Mouse (Mus musculus) MEL (cell line): ENCODE measurements at regions not wholly inside any gene's neighbourhood (a gene's known extent, or its start where the extent isn't known, plus 50 kb on each side); places are given as distances from the start of the nearest gene placed in this dataset.

Source experiments
- DNase-seq: peaks from one replicate; pipeline ENCODE4 v3.0.0; 2011; ENCODE audit warnings: low read depth, low spot score
- H3K27ac ChIP-seq: 2 replicates; pipeline ENCODE4 v1.5.1; 2012; ENCODE audit warnings: low read depth, mild to moderate bottlenecking, control low read depth, low read length, moderate library complexity; ENCODE audit not compliant: control insufficient read depth
- H3K27me3 ChIP-seq, 2 experiments: fragments of 150-350 bp in 1 of 2; sonication (generic) in 1 of 2; 2 replicates each; pipeline ENCODE4 v1.6.1; 2012; ENCODE audit warnings: low read length in 2 of 2, mild to moderate bottlenecking in 2 of 2, improper control_type of control experiment in 1 of 2, moderate library complexity in 1 of 2; ENCODE audit not compliant: insufficient read depth in 2 of 2, control insufficient read depth in 1 of 2
- H3K36me3 ChIP-seq, 2 experiments: 2 replicates each; pipeline ENCODE4 v1.6.1; 2012 to 2014; ENCODE audit warnings: low read length in 2 of 2, improper control_type of control experiment in 1 of 2, inconsistent platforms in 1 of 2, mild to moderate bottlenecking in 1 of 2; ENCODE audit not compliant: insufficient read depth in 2 of 2, control insufficient read depth in 1 of 2
- H3K4me1 ChIP-seq, 2 experiments: fragments of 150-350 bp in 1 of 2; sonication (generic) in 1 of 2; 2 replicates each; pipeline ENCODE4 v1.6.1; 2012; ENCODE audit warnings: low read length in 2 of 2, improper control_type of control experiment in 1 of 2, mild to moderate bottlenecking in 1 of 2; ENCODE audit not compliant: insufficient read depth in 2 of 2, control insufficient read depth in 1 of 2
- H3K4me3 ChIP-seq, 2 experiments: fragments of 150-350 bp in 1 of 2; sonication (generic) in 1 of 2; 2 replicates each; pipeline ENCODE4 v1.5.1; 2012; ENCODE audit warnings: low read depth in 2 of 2, low read length in 2 of 2, mild to moderate bottlenecking in 2 of 2, moderate library complexity in 2 of 2, control low read depth in 1 of 2, improper control_type of control experiment in 1 of 2; ENCODE audit not compliant: control insufficient read depth in 1 of 2, insufficient read depth in 1 of 2
- H3K79me2 ChIP-seq: 2 replicates; pipeline ENCODE4 v1.6.1; 2012; ENCODE audit warnings: mild to moderate bottlenecking, low read length, moderate library complexity; ENCODE audit not compliant: control insufficient read depth, poor library complexity, insufficient read depth
- H3K9ac ChIP-seq: 2 replicates; pipeline ENCODE4 v1.6.1; 2012; ENCODE audit warnings: low read depth, mild to moderate bottlenecking, control low read depth, low read length, moderate library complexity; ENCODE audit not compliant: control insufficient read depth, poor library complexity, severe bottlenecking
- H3K9me3 ChIP-seq: fragments of 150-350 bp; sonication (generic); replicated peaks from 2 replicates; pipeline ENCODE4 v1.6.1; 2012; ENCODE audit warnings: mild to moderate bottlenecking, low read length, improper control_type of control experiment, moderate library complexity; ENCODE audit not compliant: insufficient read depth
- CHD1 ChIP-seq: IDR thresholded peaks from 2 replicates; pipeline ENCODE4 v1.6.1; 2012; ENCODE audit warnings: low read depth, mild to moderate bottlenecking, inconsistent platforms, low read length, improper control_type of control experiment
- CHD2 ChIP-seq: IDR thresholded peaks from 2 replicates; pipeline ENCODE4 v1.6.1; 2011; ENCODE audit warnings: low read length, improper control_type of control experiment
- CTCF ChIP-seq, 3 experiments: IDR thresholded peaks in 2 of 3; conservative IDR thresholded peaks in 1 of 3; 2 replicates each; pipeline ENCODE4 v1.5.1; 2011 to 2012; ENCODE audit warnings: low read length in 3 of 3, low read depth in 2 of 3, mild to moderate bottlenecking in 2 of 3, improper control_type of control experiment in 1 of 3, inconsistent platforms in 1 of 3, mixed read lengths in 1 of 3, moderate library complexity in 1 of 3; ENCODE audit not compliant: control insufficient read depth in 1 of 3, insufficient read depth in 1 of 3, poor library complexity in 1 of 3, severe bottlenecking in 1 of 3
- E2F4 ChIP-seq: IDR thresholded peaks from 2 replicates; pipeline ENCODE4 v1.6.1; 2011; ENCODE audit warnings: low read depth, low read length, improper control_type of control experiment, borderline replicate concordance
- ELF1 ChIP-seq: IDR thresholded peaks from 2 replicates; pipeline ENCODE4 v1.6.1; 2014; ENCODE audit warnings: low read depth, mild to moderate bottlenecking, inconsistent platforms, low read length, improper control_type of control experiment, moderate library complexity
- ETS1 ChIP-seq: IDR thresholded peaks from 2 replicates; pipeline ENCODE4 v1.6.1; 2012; ENCODE audit warnings: low read depth, mild to moderate bottlenecking, inconsistent platforms, low read length, improper control_type of control experiment, moderate library complexity
- HCFC1 ChIP-seq: IDR thresholded peaks from 2 replicates; pipeline ENCODE4 v1.6.1; 2012; ENCODE audit warnings: low read depth, mild to moderate bottlenecking, inconsistent platforms, low read length, improper control_type of control experiment, moderate library complexity
- JUND ChIP-seq: IDR thresholded peaks from 2 replicates; pipeline ENCODE4 v1.6.1; 2011; ENCODE audit warnings: low read depth, mild to moderate bottlenecking, improper control_type of control experiment, low read length
- KAT2A ChIP-seq: conservative IDR thresholded peaks from 2 replicates; pipeline ENCODE4 v1.6.1; 2012; ENCODE audit warnings: low read depth, low read length, improper control_type of control experiment, inconsistent platforms
- MAFK ChIP-seq: IDR thresholded peaks from 2 replicates; pipeline ENCODE4 v1.6.1; 2011; ENCODE audit warnings: low read depth, mild to moderate bottlenecking, low read length, improper control_type of control experiment, borderline replicate concordance
- MAX ChIP-seq: IDR thresholded peaks from 2 replicates; pipeline ENCODE4 v1.6.1; 2011; ENCODE audit warnings: low read length, improper control_type of control experiment
- MEF2A ChIP-seq: IDR thresholded peaks from 2 replicates; pipeline ENCODE4 v1.6.1; 2014; ENCODE audit warnings: low read depth, mild to moderate bottlenecking, inconsistent platforms, low read length, improper control_type of control experiment; ENCODE audit not compliant: poor library complexity, insufficient replicate concordance, severe bottlenecking; ENCODE audit errors: extremely low read depth
- MXI1 ChIP-seq: IDR thresholded peaks from 2 replicates; pipeline ENCODE4 v1.6.1; 2011; ENCODE audit warnings: mild to moderate bottlenecking, low read depth, low read length, improper control_type of control experiment
- MYB ChIP-seq: IDR thresholded peaks from 2 replicates; pipeline ENCODE4 v1.6.1; 2011; ENCODE audit warnings: mild to moderate bottlenecking, low read depth, low read length, improper control_type of control experiment
- NELFE ChIP-seq: IDR thresholded peaks from 2 replicates; pipeline ENCODE4 v1.6.1; 2011; ENCODE audit warnings: low read depth, low read length, improper control_type of control experiment
- POLR2A ChIP-seq, 2 experiments: IDR thresholded peaks; 2 replicates each; pipeline ENCODE4 v1.6.1; 2011 to 2012; ENCODE audit warnings: low read length in 2 of 2, mild to moderate bottlenecking in 2 of 2, control low read depth in 1 of 2, improper control_type of control experiment in 1 of 2, low read depth in 1 of 2, moderate library complexity in 1 of 2; ENCODE audit not compliant: control insufficient read depth in 1 of 2, insufficient read depth in 1 of 2, poor library complexity in 1 of 2
- POLR2AphosphoS5 ChIP-seq: IDR thresholded peaks from 2 replicates; pipeline ENCODE4 v1.6.1; 2012; ENCODE audit warnings: low read depth, borderline replicate concordance, mild to moderate bottlenecking, inconsistent platforms, low read length, moderate library complexity, mixed read lengths
- RCOR1 ChIP-seq: IDR thresholded peaks from 2 replicates; pipeline ENCODE4 v1.6.1; 2012; ENCODE audit warnings: low read depth, mild to moderate bottlenecking, inconsistent platforms, low read length, improper control_type of control experiment
- SMC3 ChIP-seq: IDR thresholded peaks from 2 replicates; pipeline ENCODE4 v1.6.1; 2011; ENCODE audit warnings: low read depth, low read length, improper control_type of control experiment
- TAL1 ChIP-seq: IDR thresholded peaks from 2 replicates; pipeline ENCODE4 v1.6.1; 2012; ENCODE audit warnings: mild to moderate bottlenecking, inconsistent platforms, low read length, moderate library complexity, mixed read lengths
- TBP ChIP-seq: IDR thresholded peaks from 2 replicates; pipeline ENCODE4 v1.8.0; 2011; ENCODE audit warnings: low read depth, low read length, improper control_type of control experiment
- TCF12 ChIP-seq: IDR thresholded peaks from 2 replicates; pipeline ENCODE4 v1.6.1; 2014; ENCODE audit warnings: low read depth, mild to moderate bottlenecking, inconsistent platforms, low read length, improper control_type of control experiment, moderate library complexity
- UBTF ChIP-seq: IDR thresholded peaks from 2 replicates; pipeline ENCODE4 v1.6.1; 2012; ENCODE audit warnings: low read depth, mild to moderate bottlenecking, inconsistent platforms, low read length, improper control_type of control experiment, moderate library complexity, borderline replicate concordance; ENCODE audit not compliant: insufficient read depth
- USF1 ChIP-seq: IDR thresholded peaks from 2 replicates; pipeline ENCODE4 v1.6.1; 2014; ENCODE audit warnings: low read depth, mild to moderate bottlenecking, inconsistent platforms, low read length, improper control_type of control experiment, moderate library complexity
- USF2 ChIP-seq, 2 experiments: IDR thresholded peaks; 2 replicates each; pipeline ENCODE4 v1.6.1; 2011 to 2012; ENCODE audit warnings: improper control_type of control experiment in 2 of 2, low read length in 2 of 2, borderline replicate concordance in 1 of 2, inconsistent platforms in 1 of 2, low read depth in 1 of 2, mild to moderate bottlenecking in 1 of 2; ENCODE audit not compliant: insufficient read depth in 1 of 2
- ZNF384 ChIP-seq: IDR thresholded peaks from 2 replicates; pipeline ENCODE4 v1.6.1; 2012; ENCODE audit warnings: low read depth, mild to moderate bottlenecking, inconsistent platforms, low read length, improper control_type of control experiment

DNA sequence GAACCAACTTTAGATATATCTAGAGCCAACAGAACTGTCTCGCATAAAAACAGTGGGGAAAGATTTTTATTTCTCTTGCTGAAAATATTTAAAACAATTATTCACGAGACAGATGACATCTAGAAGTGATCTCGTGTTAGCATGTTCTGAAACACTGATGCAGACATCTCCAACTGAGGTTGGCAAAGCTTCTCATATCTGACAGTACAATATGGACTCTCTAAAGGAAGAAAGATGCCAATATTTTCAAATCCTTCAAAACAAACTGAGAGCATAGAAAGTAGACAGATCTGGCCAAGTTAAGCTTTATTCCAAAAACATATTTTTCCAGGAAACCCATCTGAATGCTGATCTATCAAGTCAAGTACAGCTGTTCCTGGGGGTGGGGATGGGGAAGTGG, 221.5 kb upstream of the Erbb4 start:
- no peaks in the 10 kb centered on the region for H3K79me2 ChIP-seq
- no peak for DNase-seq
- no peak overlapping the region for H3K27ac ChIP-seq
- H3K36me3 ChIP-seq: 0 out of 4 replicates have a peak, but pooled peaks cover 0 to 3% of the 10 kb centered on the region in 2 experiments
- TF ChIP-seq MXI1: no peak
- no peak for TF ChIP-seq USF2 (IDR thresholded peaks at IDR 0.05; ENCODE audit: borderline replicate concordance in 1 of 2, insufficient read depth in 1 of 2, low read depth in 1 of 2, low read length in 2 of 2)
- TF ChIP-seq MAX: no peak
- TF ChIP-seq TBP: no peak
- no peak for TF ChIP-seq JUND
- no peak for TF ChIP-seq MEF2A
- no peak for TF ChIP-seq POLR2AphosphoS5
- TF ChIP-seq HCFC1: no peak
- TF ChIP-seq CTCF (IDR thresholded peaks at IDR 0.05 in 2 of 3, conservative IDR thresholded peaks at IDR 0.05 in 1 of 3; ENCODE audit: control insufficient read depth in 1 of 3, insufficient read depth in 1 of 3, low read depth in 2 of 3, low read length in 3 of 3, poor library complexity in 1 of 3, severe bottlenecking in 1 of 3): no peak
- TF ChIP-seq ELF1: no peak
- TF ChIP-seq CHD1: no peak
- no peak for TF ChIP-seq KAT2A
- no peak for TF ChIP-seq E2F4
- no peak for TF ChIP-seq NELFE
- H3K9ac ChIP-seq: no peak overlapping the region
- no peaks in the 10 kb centered on the region for H3K4me1 ChIP-seq
- no peaks in the 10 kb centered on the region for H3K27me3 ChIP-seq
- H3K4me3 ChIP-seq: no peak overlapping the region
- no peaks in the 10 kb centered on the region for H3K9me3 ChIP-seq

DNA sequence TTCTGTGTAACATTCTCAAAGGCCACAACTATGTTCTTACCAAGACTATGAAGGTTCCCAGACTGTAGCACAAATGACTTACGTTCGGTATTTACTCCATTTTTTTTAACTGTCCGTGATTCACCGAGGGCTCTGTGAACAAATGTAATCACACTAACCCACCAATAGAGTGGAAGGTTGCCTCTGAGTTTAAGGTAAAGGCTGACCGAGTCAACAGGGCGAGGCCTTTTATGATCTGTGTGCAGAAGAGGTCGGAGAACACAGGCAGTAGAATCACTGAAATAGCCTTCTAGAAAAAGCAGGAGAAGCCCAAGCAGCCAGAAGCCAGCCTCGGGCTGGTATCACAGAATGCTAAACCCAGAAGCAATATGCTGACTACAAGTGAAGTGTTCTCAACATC, 218.9 kb upstream of the Erbb4 start:
- Histone ChIP-seq H3K4me1 (no peaks in the 10 kb centered on the region), H3K79me2 (no peaks in the 10 kb centered on the region), H3K36me3 (no peaks in the 10 kb centered on the region), H3K4me3 (no peak overlapping the region), H3K27me3 (no peaks in the 10 kb centered on the region), H3K9me3 (no peaks in the 10 kb centered on the region), H3K27ac (no peak overlapping the region), H3K9ac (no peak overlapping the region)
- DNase-seq: no peak
- TF ChIP-seq TBP (no peak), USF1 (no peak), CHD2 (no peak), UBTF (no peak), SMC3 (no peak), TAL1 (no peak), USF2 (IDR thresholded peaks at IDR 0.05; ENCODE audit: borderline replicate concordance in 1 of 2, insufficient read depth in 1 of 2, low read depth in 1 of 2, low read length in 2 of 2) (no peak), HCFC1 (no peak), POLR2A (IDR thresholded peaks at IDR 0.05; ENCODE audit: control insufficient read depth in 1 of 2, insufficient read depth in 1 of 2, low read depth in 1 of 2, low read length in 2 of 2, poor library complexity in 1 of 2) (no peak), ZNF384 (no peak), TCF12 (no peak), MXI1 (no peak), ETS1 (no peak), RCOR1 (no peak), MYB (no peak), CHD1 (no peak), KAT2A (no peak), CTCF (IDR thresholded peaks at IDR 0.05 in 2 of 3, conservative IDR thresholded peaks at IDR 0.05 in 1 of 3; ENCODE audit: control insufficient read depth in 1 of 3, insufficient read depth in 1 of 3, low read depth in 2 of 3, low read length in 3 of 3, poor library complexity in 1 of 3, severe bottlenecking in 1 of 3) (no peak), MAFK (no peak), MEF2A (no peak)
